Mouse (Mus musculus) inflammation-experienced regulatory T-cells, adult 16 weeks (primary cell): ENCODE measurements around the gene Rmi1. TPM values are rescaled to one million over a fixed set of nuclear protein-coding genes. Genes with fewer than 3 reads are reported as not detected.

ENCODE experiments used
- polyA plus RNA-seq: library from polyadenylated mRNA; unstranded; fragments of 100-300 nt; shearing (Covaris generic); gene quantifications from one replicate; pipeline ENCODE4 v1.2.1, GENCODE M21; 2017

Rmi1 gene
- polyA plus RNA-seq = 43.5 TPM

DNA sequence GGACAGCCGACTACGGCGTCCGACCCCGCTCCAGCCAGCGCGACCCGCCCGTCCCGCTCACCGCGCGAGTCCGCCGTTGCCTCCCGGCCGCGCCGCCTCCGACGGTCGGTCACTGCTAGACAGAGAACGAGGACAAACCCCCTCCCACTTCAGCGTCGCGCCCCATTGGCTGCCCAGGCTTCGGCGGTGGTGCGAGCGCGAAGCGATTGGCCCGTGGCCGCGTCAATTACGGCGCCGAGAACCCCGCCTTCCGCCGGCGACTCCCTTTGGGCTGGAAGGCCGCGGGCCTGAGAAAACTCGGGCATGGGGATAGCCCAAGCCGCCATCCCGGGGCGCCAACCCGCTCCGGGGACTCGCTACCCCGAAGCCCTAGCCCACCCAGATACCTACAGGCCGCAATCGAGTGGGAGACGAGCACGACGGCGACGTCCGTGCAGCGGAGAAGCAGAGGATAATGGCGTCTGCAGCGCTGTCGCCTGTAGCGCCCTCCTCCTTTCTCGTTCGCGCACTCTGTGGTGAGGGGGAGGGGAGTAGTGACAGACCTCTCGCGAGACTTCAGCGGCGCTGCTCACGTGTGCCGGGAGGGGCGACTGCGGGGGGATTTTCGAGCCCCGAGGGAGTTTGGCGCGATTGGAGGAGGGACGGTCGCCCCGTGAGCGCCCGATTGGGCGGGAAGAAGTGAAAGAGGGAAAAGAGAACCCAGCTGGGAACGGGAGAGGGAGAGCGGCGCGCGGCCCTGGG is at the start of gene Rmi1:
TSS of gene Rmi1 (plus strand) at position 246 of the 741 bp plus-strand sequence.

DNA sequence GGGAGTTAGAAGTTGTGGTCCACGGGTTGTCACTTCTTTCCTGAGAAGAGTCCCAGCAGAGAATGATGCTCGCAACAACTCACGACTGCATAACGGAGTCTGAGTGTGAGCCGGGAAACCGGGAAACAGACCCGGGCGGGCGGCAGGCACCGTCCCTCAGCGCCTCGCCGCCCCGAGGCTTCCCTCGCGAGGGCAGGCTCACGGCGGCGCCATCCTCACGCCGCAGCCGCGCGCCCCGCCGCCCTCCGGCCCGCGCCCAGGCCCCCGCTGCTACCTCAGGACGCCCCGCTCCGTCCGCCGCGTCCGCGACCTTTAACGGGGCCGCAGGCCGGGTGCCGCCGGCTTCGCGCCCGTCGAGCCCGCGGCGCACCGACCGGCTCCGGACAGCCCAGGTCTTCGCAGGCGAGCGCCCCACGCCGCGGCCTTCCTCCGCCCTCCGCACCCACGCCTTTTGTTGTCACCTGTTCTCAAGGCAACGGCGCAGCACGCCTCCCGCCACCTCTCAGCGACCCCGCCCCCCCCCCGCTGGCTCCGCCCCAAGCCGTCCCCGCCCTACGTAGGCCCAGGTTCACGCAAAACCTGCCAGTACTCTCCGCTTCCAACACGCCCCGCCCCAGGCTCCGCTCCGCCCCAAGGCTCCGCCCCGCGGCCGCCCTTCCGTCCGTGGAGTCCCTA is 43.3 kb upstream of the Rmi1 start, which contains the start of gene Kif27:
TSS of gene Kif27 (minus strand) at position 494 of the 675 bp plus-strand sequence.

GRCm38 (mm10) chr13:58384779-58385546 is 17.1 kb upstream of the Rmi1 start, which contains the start of gene 2210016F16Rik:
TSS of gene 2210016F16Rik (minus strand) at chr13:58385225.

DNA sequence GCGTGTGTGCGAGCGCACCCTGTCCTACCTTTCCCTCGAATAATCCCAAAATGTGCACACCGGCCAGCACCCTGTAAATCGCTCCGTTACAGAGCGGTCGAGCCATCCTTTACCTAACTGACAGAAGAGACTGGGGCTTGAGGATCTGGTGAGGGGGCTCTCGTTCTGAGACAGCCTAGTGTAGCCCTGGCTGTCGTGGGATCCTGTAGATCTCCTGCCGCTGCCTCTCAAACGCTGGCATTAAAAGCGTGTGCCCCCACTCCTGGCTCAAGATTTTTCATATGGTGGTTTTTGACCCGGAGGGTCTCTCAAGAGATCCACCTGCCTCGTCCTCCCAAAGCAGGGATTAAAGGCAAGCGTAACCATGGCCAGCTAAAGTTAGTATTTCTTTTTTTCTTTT is 1.2 kb downstream of the Rmi1 start, which contains the start of gene Hnrnpk:
TSS of gene Hnrnpk (minus strand) at position 101 of the 400 bp plus-strand sequence.

Other genes with a start within 250 kb of the Rmi1 start
- 217 TPM for gene Idnk, start 244.6 kb upstream of the Rmi1 start, polyA plus RNA-seq
- 13.6 TPM for gene Ubqln1, start 186.6 kb upstream of the Rmi1 start, polyA plus RNA-seq
- 1.4 TPM for gene Gkap1, start 126.5 kb upstream of the Rmi1 start, polyA plus RNA-seq
- gene Kif27, start 43.1 kb upstream of the Rmi1 start, polyA plus RNA-seq = not detected
- 12.3 TPM for gene 2210016F16Rik, start 17.0 kb upstream of the Rmi1 start, polyA plus RNA-seq
- 2,683 TPM for gene Hnrnpk, start 1.1 kb downstream of the Rmi1 start, polyA plus RNA-seq
- 0.22 TPM for gene Slc28a3, start 208.6 kb downstream of the Rmi1 start, polyA plus RNA-seq